ENCODE assay signal across 14 mouse cellular contexts in genomic region chr12:36102733-36103591, GRCm38 (mm10). TPM values are rescaled to one million over a fixed set of nuclear protein-coding genes. Genes with fewer than 3 reads are reported as not detected.
DNase-seq lines count a peak whose midpoint lies in the region; ATAC-seq and TF ChIP-seq lines count a peak whose summit lies in the region.
"Had no signal": no experiment of that assay in that cellular context is flagged by ENCODE, and none has a peak within 500 bp of the region (broad histone marks: within the 10 kb centered on the region; RNA-seq: fewer than 3 reads in every experiment).

No protein-coding gene starts in this region.

- no peak for TF ChIP-seq CTCF in liver, postnatal 0 days (IDR thresholded peaks at IDR 0.05; ENCODE audit: low read depth)

- WGBS in hindbrain, embryonic 11.5 days: 94% methylated on average over 8 of the region's 8 CpGs
- WGBS in hindbrain, embryonic 12.5 days: 91% methylated on average over 8 of the region's 8 CpGs
- WGBS in hindbrain, embryonic 16.5 days: 79% methylated on average over 8 of the region's 8 CpGs
- WGBS in liver, postnatal 0 days (ENCODE audit: insufficient replicate concordance): 87% methylated on average over 8 of the region's 8 CpGs

- peaks cover 31% of the 10 kb centered on the region for H3K36me3 ChIP-seq in hindbrain, embryonic 11.5 days (ENCODE audit: control insufficient read depth, insufficient read depth, low read length)
- peaks cover 48% of the 10 kb centered on the region for H3K36me3 ChIP-seq in hindbrain, embryonic 12.5 days
- H3K36me3 ChIP-seq in hindbrain, embryonic 16.5 days (ENCODE audit: control insufficient read depth, insufficient read depth, low read length): peaks cover 26% of the 10 kb centered on the region
- H3K36me3 ChIP-seq in liver, postnatal 0 days (replicated peaks; ENCODE audit: insufficient read depth, low read length): peaks cover 23% of the 10 kb centered on the region

- H3K4me1 ChIP-seq in hindbrain, embryonic 11.5 days (replicated peaks; ENCODE audit: control insufficient read depth, insufficient read depth, low read length): no peaks in the 10 kb centered on the region
- H3K4me1 ChIP-seq in hindbrain, embryonic 12.5 days: no peaks in the 10 kb centered on the region
- no peaks in the 10 kb centered on the region for H3K4me1 ChIP-seq in hindbrain, embryonic 16.5 days (ENCODE audit: control insufficient read depth, insufficient read depth, low read depth, low read length)
- H3K4me1 ChIP-seq in liver, postnatal 0 days (ENCODE audit: insufficient read depth): no peaks in the 10 kb centered on the region
- H3K4me1 ChIP-seq: heart, embryonic 10.5 days; limb, embryonic 12.5 days; neural tube, embryonic 12.5 days had no signal

- no peaks in the 10 kb centered on the region for H3K27me3 ChIP-seq in hindbrain, embryonic 11.5 days (ENCODE audit: control insufficient read depth, insufficient read depth, low read length)
- no peaks in the 10 kb centered on the region for H3K27me3 ChIP-seq in hindbrain, embryonic 12.5 days
- no peaks in the 10 kb centered on the region for H3K27me3 ChIP-seq in hindbrain, embryonic 16.5 days (replicated peaks; ENCODE audit: control insufficient read depth, insufficient read depth, low read length)
- no peaks in the 10 kb centered on the region for H3K27me3 ChIP-seq in liver, postnatal 0 days (ENCODE audit: insufficient read depth, low read length)
- H3K27me3 ChIP-seq: limb, embryonic 12.5 days; megakaryocyte, embryonic 14.5 days; neural tube, embryonic 12.5 days had no signal

- no peaks in the 10 kb centered on the region for H3K9me3 ChIP-seq in hindbrain, embryonic 11.5 days (ENCODE audit: control insufficient read depth, low read length)
- no peaks in the 10 kb centered on the region for H3K9me3 ChIP-seq in hindbrain, embryonic 12.5 days (replicated peaks)
- no peaks in the 10 kb centered on the region for H3K9me3 ChIP-seq in hindbrain, embryonic 16.5 days (ENCODE audit: control insufficient read depth, low read length)
- 0 out of 2 replicates have a peak, but pooled peaks cover 3% of the 10 kb centered on the region for H3K9me3 ChIP-seq in liver, postnatal 0 days (ENCODE audit: low read length)
- H3K9me3 ChIP-seq: heart, embryonic 10.5 days; limb, embryonic 12.5 days; neural tube, embryonic 12.5 days had no signal

- no peak for ATAC-seq in hindbrain, embryonic 11.5 days (ENCODE audit: low FRiP score)
- ATAC-seq in hindbrain, embryonic 12.5 days (ENCODE audit: low FRiP score): no peak
- ATAC-seq in hindbrain, embryonic 16.5 days: peak; percentile 85
- ATAC-seq in liver, postnatal 0 days: no peak

- H3K27ac ChIP-seq in hindbrain, embryonic 11.5 days (ENCODE audit: low read depth, low read length): no peak overlapping the region
- H3K27ac ChIP-seq in hindbrain, embryonic 12.5 days: no peak overlapping the region
- H3K27ac ChIP-seq in hindbrain, embryonic 16.5 days (ENCODE audit: low read depth, low read length): no peak overlapping the region
- H3K27ac ChIP-seq in liver, postnatal 0 days (ENCODE audit: low read depth): no peak overlapping the region
- H3K27ac ChIP-seq: heart, embryonic 10.5 days; limb, embryonic 12.5 days; neural tube, embryonic 12.5 days had no signal

- no peak for TF ChIP-seq EP300 in liver, postnatal 0 days (IDR thresholded peaks at IDR 0.05; ENCODE audit: low read depth)

- H3K4me3 ChIP-seq in hindbrain, embryonic 11.5 days (ENCODE audit: low read depth, low read length): no peak overlapping the region
- H3K4me3 ChIP-seq in hindbrain, embryonic 12.5 days: no peak overlapping the region
- H3K4me3 ChIP-seq in hindbrain, embryonic 16.5 days (ENCODE audit: low read length): no peak overlapping the region
- no peak overlapping the region for H3K4me3 ChIP-seq in liver, postnatal 0 days (ENCODE audit: low read depth, low read length)
- H3K4me3 ChIP-seq: heart, embryonic 10.5 days; limb, embryonic 12.5 days; megakaryocyte, embryonic 14.5 days; neural tube, embryonic 12.5 days had no signal

- DNase-seq in hindbrain, embryonic 11.5 days (ENCODE audit: low spot score): peak; percentile 16
- DNase-seq in right cerebral cortex, adult 18-20 months: peak; percentile 59
- no peak for DNase-seq in right cerebral cortex, postnatal 36 days (ENCODE audit: low spot score in 2 of 2)
- DNase-seq in c-Kit-positive CD71-positive TER-119-positive erythroid progenitor cells, embryonic 14.5 days (ENCODE audit: low spot score): no peak
- DNase-seq in kidney, postnatal 4 days: no peak
- DNase-seq in liver, postnatal 0 days: no peak
- DNase-seq: lung, embryonic 14.5 days; thymus, postnatal 25 days had no signal

- no peak overlapping the region for H3K4me2 ChIP-seq in hindbrain, embryonic 11.5 days (replicated peaks; ENCODE audit: low read depth, low read length)
- H3K4me2 ChIP-seq in hindbrain, embryonic 12.5 days (replicated peaks): no peak overlapping the region
- no peak overlapping the region for H3K4me2 ChIP-seq in hindbrain, embryonic 16.5 days (ENCODE audit: low read length)
- H3K4me2 ChIP-seq in liver, postnatal 0 days (ENCODE audit: low read depth, low read length): no peak overlapping the region
- H3K4me2 ChIP-seq: limb, embryonic 12.5 days; lung, embryonic 14.5 days; neural tube, embryonic 12.5 days had no signal

- H3K9ac ChIP-seq in hindbrain, embryonic 11.5 days (ENCODE audit: low read depth, low read length): no peak overlapping the region
- no peak overlapping the region for H3K9ac ChIP-seq in hindbrain, embryonic 12.5 days
- H3K9ac ChIP-seq in hindbrain, embryonic 16.5 days (ENCODE audit: low read depth, low read length): no peak overlapping the region
- H3K9ac ChIP-seq in liver, postnatal 0 days (replicated peaks): no peak overlapping the region
- H3K9ac ChIP-seq: limb, embryonic 12.5 days; lung, embryonic 14.5 days; neural tube, embryonic 12.5 days had no signal

RNA-seq across cellular contexts. Expression of gene Ankmy2, which starts 54.0 kb away (rescaled TPM):
- 32.0 and 34.0 TPM in 2 replicates for polyA plus RNA-seq in hindbrain, embryonic 11.5 days (2014; fragmentation: Nextera tagmentation; extraction: Ambion mirVana)
- 34.5 and 38.4 TPM in 2 replicates for polyA plus RNA-seq in hindbrain, embryonic 12.5 days (2016; fragmentation: Nextera tagmentation; extraction: Ambion mirVana)
- 78.6 and 81.0 TPM in 2 replicates for polyA plus RNA-seq in hindbrain, embryonic 16.5 days (2015; fragmentation: Nextera tagmentation; extraction: Ambion mirVana)
- 5.9 and 6.4 TPM in 2 replicates for polyA plus RNA-seq in liver, postnatal 0 days (2015; fragmentation: Nextera tagmentation; extraction: Ambion mirVana)

RNA-seq across cellular contexts. Expression of gene Bzw2, which starts 54.9 kb away (rescaled TPM):
- polyA plus RNA-seq in hindbrain, embryonic 11.5 days (2014; fragmentation: Nextera tagmentation; extraction: Ambion mirVana): 325 and 331 TPM in 2 replicates
- 314 and 322 TPM in 2 replicates for polyA plus RNA-seq in hindbrain, embryonic 12.5 days (2016; fragmentation: Nextera tagmentation; extraction: Ambion mirVana)
- 330 and 343 TPM in 2 replicates for polyA plus RNA-seq in hindbrain, embryonic 16.5 days (2015; fragmentation: Nextera tagmentation; extraction: Ambion mirVana)
- polyA plus RNA-seq in liver, postnatal 0 days (2015; fragmentation: Nextera tagmentation; extraction: Ambion mirVana): 27.9 and 29.6 TPM in 2 replicates

Comparison
In these comparisons a context has a peak if more than half of its experiments do, and no peak if none do; other contexts are left out.
1. DNase-seq: peak in hindbrain, embryonic 11.5 days (single experiment) and right cerebral cortex, adult 18-20 months (single experiment); none in right cerebral cortex, postnatal 36 days (0 of 2), c-Kit-positive CD71-positive TER-119-positive erythroid progenitor cells, embryonic 14.5 days (single experiment), kidney, postnatal 4 days (0 of 2) and liver, postnatal 0 days (single experiment).
2. RNA of gene Bzw2, which starts 54.9 kb away (polyA plus RNA-seq): 330 to 343 TPM in hindbrain, embryonic 16.5 days, 325 to 331 TPM in hindbrain, embryonic 11.5 days and 314 to 322 TPM in hindbrain, embryonic 12.5 days; 27.9 to 29.6 TPM in liver, postnatal 0 days; every median in the first group is over 10 times any median in the second.